Mouse (Mus musculus) stomach, postnatal 0 days (tissue): ENCODE results near the gene Kif14.

Experiments
- CTCF ChIP-seq: IDR thresholded peaks from 2 replicates; pipeline ENCODE4 v1.5.1; 2016; ENCODE audit warnings: antibody characterized with exemption, low read depth, mild to moderate bottlenecking, moderate library complexity
- EP300 ChIP-seq: optimal IDR thresholded peaks from 2 replicates; pipeline ENCODE3; 2016; ENCODE audit warnings: antibody characterized with exemption

- TF ChIP-seq CTCF = no peak
- no peak for TF ChIP-seq EP300
These were observed 47.0 kb downstream of the Kif14 start for GRCm38 (mm10) chr1:136513181-136513580.
